Mouse (Mus musculus): ENCODE data around the gene Olfr1393. TPM values are rescaled to one million over a fixed set of nuclear protein-coding genes. Genes with fewer than 3 reads are reported as not detected.
A peak's percentile ranks its signal among the peaks of the same experiment; 100 is the strongest.

Olfr1393 gene
- not detected in 2 replicates for polyA plus RNA-seq (2015; fragmentation: Nextera tagmentation; extraction: Ambion mirVana)

DNA sequence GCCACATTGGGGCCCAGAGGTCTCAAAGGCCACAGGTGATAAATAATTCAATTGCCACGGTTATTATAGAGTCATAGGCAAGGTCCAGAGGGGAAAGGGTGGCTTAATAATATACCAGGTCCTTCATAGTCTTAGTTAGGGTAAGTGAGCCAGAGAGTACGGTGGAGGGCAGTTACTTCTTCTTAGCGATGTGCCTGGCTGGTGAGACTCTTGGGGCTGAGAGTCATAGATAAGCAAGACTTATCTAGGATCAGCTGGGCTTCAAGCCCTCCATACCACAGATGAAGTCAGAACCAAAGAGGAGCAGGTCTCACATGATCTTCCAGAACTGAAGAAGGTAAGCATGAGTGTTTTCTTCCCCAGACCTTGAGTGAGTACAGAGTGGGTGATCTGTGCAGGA, at the start of gene Olfr1393:
Gene Olfr1393, plus strand, starts transcription at position 83 of the 400 bp plus-strand sequence.
- H3K27me3 ChIP-seq (replicated peaks), result no peaks in the 10 kb centered on the region
- no peak within 1 kb of the TSS for H3K9ac ChIP-seq
- H3K9me3 ChIP-seq, result no peaks in the 10 kb centered on the region
- H3K36me3 ChIP-seq, result no peaks in the 10 kb centered on the region
- no peaks in the 10 kb centered on the region for H3K4me1 ChIP-seq
- no peak within 1 kb of the TSS for H3K27ac ChIP-seq
- H3K4me2 ChIP-seq, result no peak within 1 kb of the TSS
- no peak for ATAC-seq (ENCODE audit: insufficient read depth, low FRiP score, low read depth)
- 82% methylated on average over 3 of the region's 3 CpGs for WGBS
- H3K4me3 ChIP-seq (replicated peaks), result no peak within 1 kb of the TSS

DNA sequence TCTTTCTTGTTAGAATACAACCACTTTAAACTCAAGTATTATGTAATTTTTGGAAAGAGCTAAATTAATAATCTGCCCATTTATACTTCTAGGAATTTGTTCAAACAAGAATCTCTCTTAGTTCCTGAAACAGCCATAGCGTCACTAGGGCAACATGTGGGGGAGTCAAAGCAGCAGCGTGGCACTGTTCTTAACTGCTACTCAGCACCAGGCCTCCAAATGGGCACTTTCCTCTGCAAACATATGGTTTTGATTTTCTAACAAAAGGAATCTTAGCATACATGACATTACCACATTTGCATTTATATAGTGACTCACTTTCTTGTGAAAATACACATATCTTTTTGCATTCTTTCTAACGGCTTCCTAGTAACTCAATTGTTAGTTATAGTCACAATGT, 45.3 kb upstream of the Olfr1393 start:
- no peaks in the 10 kb centered on the region for H3K27me3 ChIP-seq (replicated peaks)
- no peak for ATAC-seq (ENCODE audit: insufficient read depth, low FRiP score, low read depth)
- H3K9me3 ChIP-seq, result no peaks in the 10 kb centered on the region
- H3K27ac ChIP-seq, result no peak overlapping the region
- WGBS, result 75% methylated on average over 3 of the region's 3 CpGs
- no peaks in the 10 kb centered on the region for H3K36me3 ChIP-seq
- no peak overlapping the region for H3K4me2 ChIP-seq
- no peaks in the 10 kb centered on the region for H3K4me1 ChIP-seq
- H3K9ac ChIP-seq, result no peak overlapping the region
- no peak overlapping the region for H3K4me3 ChIP-seq (replicated peaks)

DNA sequence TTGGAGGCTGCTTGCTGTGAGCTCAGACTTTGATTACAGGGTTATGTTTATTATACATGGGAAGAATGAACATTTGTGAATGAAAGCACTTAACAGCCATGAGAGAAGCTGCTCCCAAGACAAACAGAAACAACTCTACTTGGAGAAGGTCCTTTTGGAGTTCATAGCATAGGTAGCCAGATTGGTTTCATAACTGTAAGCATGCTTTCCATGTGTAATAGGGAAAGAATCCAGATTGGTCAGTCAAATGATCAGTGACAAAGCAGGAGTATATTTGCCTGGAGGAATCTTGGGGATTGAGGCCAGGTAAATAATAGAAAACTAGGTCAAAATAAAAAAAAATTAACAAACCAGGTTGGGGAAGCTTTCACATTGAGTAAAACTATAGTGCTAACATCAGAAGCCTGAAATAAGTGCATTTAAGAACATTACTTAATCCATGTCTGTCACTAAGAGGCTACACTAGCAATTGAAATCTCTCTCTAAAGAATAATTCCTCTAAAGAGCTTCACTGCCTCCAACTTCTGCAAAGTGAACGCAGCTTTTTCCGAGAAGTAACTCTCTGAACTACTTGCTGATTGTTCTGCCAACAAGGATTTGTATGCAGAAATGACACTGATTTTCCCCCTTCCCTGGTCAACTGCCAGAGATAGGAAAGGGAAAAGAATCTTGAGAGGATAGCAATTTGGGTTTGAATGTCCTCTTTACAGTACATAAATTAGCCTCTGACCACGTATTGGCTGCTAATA, 42.5 kb upstream of the Olfr1393 start:
- WGBS, result 61% methylated on average over 3 of the region's 3 CpGs
- H3K27me3 ChIP-seq (replicated peaks), result no peaks in the 10 kb centered on the region
- H3K4me1 ChIP-seq, result no peaks in the 10 kb centered on the region
- no peak for ATAC-seq (ENCODE audit: insufficient read depth, low FRiP score, low read depth)
- no peaks in the 10 kb centered on the region for H3K9me3 ChIP-seq
- H3K36me3 ChIP-seq, result no peaks in the 10 kb centered on the region
- H3K4me2 ChIP-seq, result no peak overlapping the region
- H3K9ac ChIP-seq, result no peak overlapping the region
- no peak overlapping the region for H3K4me3 ChIP-seq (replicated peaks)
- no peak overlapping the region for H3K27ac ChIP-seq

DNA sequence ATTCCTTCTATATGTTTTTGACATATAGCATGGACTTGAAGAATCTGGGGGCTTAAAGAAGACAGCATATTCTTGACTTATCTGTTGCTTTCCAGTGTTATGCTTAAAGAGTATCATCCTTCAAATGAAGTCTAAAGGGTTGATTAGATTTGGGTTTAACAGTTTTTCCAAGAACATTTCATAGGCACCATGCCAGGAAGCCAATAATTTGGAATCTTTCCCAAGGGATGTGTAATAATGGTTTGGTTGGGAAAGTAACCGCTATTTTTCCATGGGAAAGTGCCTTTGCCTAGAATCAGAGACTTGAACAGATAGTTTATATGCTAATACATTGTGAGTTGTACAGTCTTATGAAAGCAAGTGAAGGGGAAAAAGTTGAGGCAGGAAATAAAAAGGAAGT, 41.2 kb upstream of the Olfr1393 start:
- Histone ChIP-seq H3K27me3 (replicated peaks) (no peaks in the 10 kb centered on the region), H3K27ac (no peak overlapping the region), H3K4me3 (replicated peaks) (no peak overlapping the region), H3K36me3 (no peaks in the 10 kb centered on the region), H3K4me2 (no peak overlapping the region), H3K9ac (no peak overlapping the region), H3K9me3 (no peaks in the 10 kb centered on the region), H3K4me1 (no peaks in the 10 kb centered on the region)
- WGBS, result 56% methylated on average over 1 of the region's 1 CpGs
- ATAC-seq (ENCODE audit: insufficient read depth, low FRiP score, low read depth), result no peak

DNA sequence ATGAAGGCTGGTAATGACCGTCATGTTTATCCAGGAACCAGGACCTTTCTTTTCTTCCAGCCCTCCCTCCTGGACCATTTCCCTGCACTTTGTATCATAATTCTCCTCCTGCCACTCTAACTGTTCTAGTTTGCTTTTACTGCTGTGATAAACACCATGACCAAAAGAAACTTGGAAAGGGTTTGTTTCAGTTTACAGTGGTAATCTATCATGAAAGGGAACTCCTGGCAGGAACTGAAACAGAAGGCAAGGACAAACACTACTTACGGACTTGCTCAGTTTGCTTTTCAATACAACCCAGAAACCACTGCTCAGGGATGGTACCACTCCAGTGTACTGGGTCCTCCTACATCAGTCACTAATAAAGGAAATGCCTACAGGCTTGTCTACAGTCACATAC, 40.6 kb upstream of the Olfr1393 start:
- H3K4me3 ChIP-seq (replicated peaks), result no peak overlapping the region
- no peak overlapping the region for H3K4me2 ChIP-seq
- 28% methylated on average over 2 of the region's 2 CpGs for WGBS
- no peak for ATAC-seq (ENCODE audit: insufficient read depth, low FRiP score, low read depth)
- no peaks in the 10 kb centered on the region for H3K4me1 ChIP-seq
- H3K9me3 ChIP-seq, result no peaks in the 10 kb centered on the region
- no peak overlapping the region for H3K9ac ChIP-seq
- H3K27ac ChIP-seq, result no peak overlapping the region; the same call in 1 of the 2 replicates
- no peaks in the 10 kb centered on the region for H3K27me3 ChIP-seq (replicated peaks)
- no peaks in the 10 kb centered on the region for H3K36me3 ChIP-seq

DNA sequence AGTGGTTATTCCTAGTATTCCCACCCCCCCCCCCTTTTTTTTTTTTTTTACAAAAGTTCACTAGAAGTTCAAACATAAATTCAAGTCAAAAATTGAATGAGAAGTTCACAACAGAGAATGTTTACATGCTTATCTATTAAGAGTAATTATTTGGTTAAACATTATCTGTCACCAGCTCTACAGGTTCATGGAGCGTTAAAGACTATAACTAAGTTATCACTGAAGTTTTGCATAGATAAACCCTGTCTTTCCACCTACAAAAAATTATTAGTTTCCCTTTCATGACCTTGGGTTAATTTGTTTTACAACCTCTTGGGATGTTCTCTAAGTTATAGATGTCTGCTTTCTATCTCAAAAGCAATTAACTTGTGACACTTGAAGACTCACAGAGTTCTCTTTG, 37.8 kb upstream of the Olfr1393 start:
- no peak overlapping the region for H3K27ac ChIP-seq
- H3K9me3 ChIP-seq, result no peaks in the 10 kb centered on the region
- ATAC-seq (ENCODE audit: insufficient read depth, low FRiP score, low read depth), result no peak
- H3K36me3 ChIP-seq, result no peaks in the 10 kb centered on the region
- H3K9ac ChIP-seq, result no peak overlapping the region
- no peak overlapping the region for H3K4me2 ChIP-seq
- peaks cover 13% of the 10 kb centered on the region for H3K4me1 ChIP-seq
- H3K4me3 ChIP-seq (replicated peaks), result no peak overlapping the region
- 63% methylated on average over 1 of the region's 1 CpGs for WGBS
- H3K27me3 ChIP-seq (replicated peaks), result no peaks in the 10 kb centered on the region

DNA sequence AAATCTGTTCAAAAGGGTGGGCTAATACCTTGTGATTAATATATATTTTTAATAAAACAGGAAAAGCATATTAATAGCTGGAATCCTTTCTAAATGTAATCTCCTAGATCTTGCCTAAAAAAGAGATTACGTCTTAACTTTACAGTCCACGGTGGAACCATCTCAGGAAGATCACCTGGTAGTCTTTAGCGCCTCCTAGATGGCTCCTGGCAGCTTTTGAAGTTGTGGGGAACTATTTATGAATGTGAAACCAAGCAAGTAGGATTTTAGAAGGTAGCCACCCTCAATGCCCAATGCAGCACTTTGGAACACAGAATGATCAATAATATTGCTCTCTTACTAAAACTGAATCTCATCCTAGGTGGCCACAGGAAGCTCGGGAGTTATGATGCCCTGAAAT, 37.2 kb upstream of the Olfr1393 start:
- H3K4me3 ChIP-seq (replicated peaks), result no peak overlapping the region

DNA sequence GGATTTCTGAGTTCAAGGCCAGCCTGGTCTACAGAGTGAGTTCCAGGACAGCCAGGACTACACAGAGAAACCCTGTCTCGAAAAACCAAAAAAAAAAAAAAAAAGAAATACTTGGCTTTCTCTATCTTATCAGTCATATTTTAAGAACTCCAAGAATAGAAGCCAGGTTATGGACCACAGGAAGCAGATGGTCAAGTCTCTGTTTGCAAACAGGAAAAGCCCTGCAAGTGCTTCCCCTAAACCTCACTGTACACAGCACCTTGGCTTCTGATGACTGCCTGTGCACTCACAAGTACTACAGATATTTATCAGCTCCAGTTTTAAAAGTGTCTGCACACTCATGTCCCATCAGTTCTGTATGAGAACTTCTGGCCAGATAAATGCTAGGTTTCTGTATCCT, 36.6 kb upstream of the Olfr1393 start:
- Histone ChIP-seq H3K4me1 (peaks cover 14% of the 10 kb centered on the region), H3K36me3 (no peaks in the 10 kb centered on the region), H3K9me3 (no peaks in the 10 kb centered on the region), H3K4me3 (replicated peaks) (no peak overlapping the region), H3K4me2 (no peak overlapping the region), H3K27ac (no peak overlapping the region), H3K27me3 (replicated peaks) (no peaks in the 10 kb centered on the region), H3K9ac (no peak overlapping the region)
- 62% methylated on average over 1 of the region's 1 CpGs for WGBS
- ATAC-seq (ENCODE audit: insufficient read depth, low FRiP score, low read depth), result no peak

More for the DNA sequence above, 37.2 kb upstream of the Olfr1393 start:
- Histone ChIP-seq H3K4me1 (peaks cover 14% of the 10 kb centered on the region), H3K9ac (no peak overlapping the region), H3K27me3 (replicated peaks) (no peaks in the 10 kb centered on the region), H3K4me2 (no peak overlapping the region), H3K36me3 (no peaks in the 10 kb centered on the region), H3K9me3 (no peaks in the 10 kb centered on the region), H3K27ac (no peak overlapping the region)
- WGBS, result 78% methylated on average over 4 of the region's 4 CpGs
- ATAC-seq (ENCODE audit: insufficient read depth, low FRiP score, low read depth), result no peak

DNA sequence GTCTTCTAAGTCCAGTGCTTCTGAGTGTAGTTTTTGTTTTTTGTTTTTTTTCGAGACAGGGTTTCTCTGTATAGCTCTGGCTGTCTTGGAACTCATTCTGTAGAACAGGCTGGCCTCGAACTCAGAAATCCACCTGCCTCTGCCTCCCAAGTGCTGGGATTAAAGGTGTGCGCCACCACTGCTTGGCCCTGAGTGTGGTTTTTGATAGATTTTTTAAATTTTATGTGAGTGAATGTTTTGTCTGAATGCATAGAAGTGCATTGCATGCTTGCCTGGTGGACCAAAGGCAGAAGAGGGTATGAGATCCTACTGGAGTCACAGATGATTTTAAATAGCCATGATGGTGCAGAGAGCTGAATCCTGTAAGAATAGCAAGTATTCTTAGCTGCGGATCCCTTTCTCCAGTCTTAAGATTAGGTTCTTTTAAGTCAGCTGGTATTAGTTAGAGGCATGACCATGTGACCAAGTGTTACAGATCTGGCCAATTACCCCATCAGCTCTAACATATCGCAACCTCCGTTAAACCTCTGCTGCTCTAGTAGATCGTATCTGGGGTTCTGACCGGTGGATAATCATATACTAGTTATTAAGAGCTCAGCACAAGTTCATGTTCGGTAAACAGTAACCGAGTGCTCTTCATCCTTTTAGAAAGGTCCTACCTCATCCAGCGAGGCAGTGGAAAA, 35.0 kb upstream of the Olfr1393 start:
- ATAC-seq (ENCODE audit: insufficient read depth, low FRiP score, low read depth), result no peak
- Histone ChIP-seq H3K9me3 (no peaks in the 10 kb centered on the region), H3K27ac (peak overlapping the region; percentile 96), H3K9ac (no peak overlapping the region), H3K36me3 (no peaks in the 10 kb centered on the region), H3K4me1 (peaks cover 29% of the 10 kb centered on the region), H3K4me2 (peak overlapping the region; percentile 70), H3K4me3 (replicated peaks) (peak overlapping the region; percentile 61), H3K27me3 (replicated peaks) (no peaks in the 10 kb centered on the region)
- 22% methylated on average over 11 of the region's 11 CpGs for WGBS

DNA sequence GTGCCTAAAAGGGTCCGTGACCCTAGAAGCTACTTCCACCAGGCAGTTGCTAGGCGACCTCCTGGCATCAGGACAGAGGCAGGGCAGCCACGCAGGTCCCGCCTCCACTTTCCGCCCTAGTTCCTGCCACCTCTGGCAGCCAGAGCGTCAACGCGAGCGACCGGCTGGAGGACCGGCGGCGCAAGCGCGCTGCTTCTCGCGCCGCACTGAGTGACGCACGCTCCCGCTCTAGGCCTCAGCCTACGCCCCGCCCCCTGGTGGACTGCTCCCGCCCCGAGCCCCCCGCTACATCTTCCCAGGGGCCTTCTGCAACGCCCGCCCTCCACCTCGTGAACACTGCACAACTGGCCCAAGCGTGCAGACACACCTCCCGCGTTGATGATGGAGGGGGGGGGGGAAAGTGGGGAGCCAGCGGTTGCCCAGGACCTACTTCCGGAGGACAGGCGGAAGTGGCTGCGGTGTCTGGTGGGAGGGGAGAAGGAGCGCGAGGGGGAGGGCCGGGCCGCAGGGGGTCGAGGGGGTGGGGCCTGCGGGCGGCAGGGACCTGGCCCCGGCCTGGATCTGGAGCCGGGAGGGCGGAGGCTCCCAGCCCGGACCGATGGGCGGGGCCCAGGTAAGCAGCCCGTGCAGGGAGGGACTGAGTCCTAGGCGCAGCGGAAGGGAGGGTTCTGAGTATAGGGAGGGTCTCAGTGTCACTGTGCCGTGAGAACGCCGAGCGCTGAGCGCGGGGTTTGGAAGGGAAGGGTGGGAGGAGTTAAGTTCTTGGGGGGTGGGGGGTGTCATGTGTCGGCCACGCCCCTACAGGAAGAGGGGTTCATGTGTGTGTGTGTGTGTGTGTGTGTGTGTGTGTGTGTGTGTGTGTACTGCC, 34.1 kb upstream of the Olfr1393 start, which contains the start of gene Mgat1:
Gene Mgat1, plus strand, starts transcription at position 465 of the 868 bp plus-strand sequence.
- WGBS, result under 1% methylated on average over 50 of the region's 60 CpGs
- Histone ChIP-seq H3K9ac (no peak within 1 kb of the TSS), H3K4me3 (replicated peaks) (peak within 1 kb of the TSS; percentile 61), H3K36me3 (no peaks in the 10 kb centered on the region), H3K4me1 (peaks cover 38% of the 10 kb centered on the region), H3K4me2 (peak within 1 kb of the TSS; percentile 70), H3K27ac (peak within 1 kb of the TSS; percentile 96), H3K27me3 (replicated peaks) (no peaks in the 10 kb centered on the region), H3K9me3 (no peaks in the 10 kb centered on the region)
- ATAC-seq (ENCODE audit: insufficient read depth, low FRiP score, low read depth), result peak; percentile 94

DNA sequence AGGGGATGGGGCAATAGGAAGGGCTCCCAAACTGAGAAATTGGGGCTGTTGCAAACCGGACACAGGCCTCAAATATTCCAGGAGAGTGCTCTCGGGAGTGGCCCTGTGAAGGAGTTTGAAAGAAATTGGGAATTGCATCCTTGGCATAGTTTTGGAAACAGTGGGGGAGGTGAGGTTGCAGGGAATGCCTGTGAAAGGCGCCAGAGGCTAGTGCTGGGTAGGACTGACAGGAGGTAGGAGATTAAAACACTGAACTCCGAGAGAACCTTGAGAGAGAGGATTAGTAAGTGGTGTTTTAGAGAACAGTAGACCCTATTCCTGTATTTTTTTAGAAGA, 33.5 kb upstream of the Olfr1393 start:
- no peaks in the 10 kb centered on the region for H3K36me3 ChIP-seq
- H3K27me3 ChIP-seq (replicated peaks), result no peaks in the 10 kb centered on the region
- H3K9ac ChIP-seq, result no peak overlapping the region
- H3K4me1 ChIP-seq, result peaks cover 44% of the 10 kb centered on the region
- H3K27ac ChIP-seq, result peak overlapping the region; percentile 96
- peak overlapping the region; percentile 61 for H3K4me3 ChIP-seq (replicated peaks)
- ATAC-seq (ENCODE audit: insufficient read depth, low FRiP score, low read depth), result no peak
- 0% methylated on average over 4 of the region's 4 CpGs for WGBS
- H3K4me2 ChIP-seq, result peak overlapping the region; percentile 70
- no peaks in the 10 kb centered on the region for H3K9me3 ChIP-seq

DNA sequence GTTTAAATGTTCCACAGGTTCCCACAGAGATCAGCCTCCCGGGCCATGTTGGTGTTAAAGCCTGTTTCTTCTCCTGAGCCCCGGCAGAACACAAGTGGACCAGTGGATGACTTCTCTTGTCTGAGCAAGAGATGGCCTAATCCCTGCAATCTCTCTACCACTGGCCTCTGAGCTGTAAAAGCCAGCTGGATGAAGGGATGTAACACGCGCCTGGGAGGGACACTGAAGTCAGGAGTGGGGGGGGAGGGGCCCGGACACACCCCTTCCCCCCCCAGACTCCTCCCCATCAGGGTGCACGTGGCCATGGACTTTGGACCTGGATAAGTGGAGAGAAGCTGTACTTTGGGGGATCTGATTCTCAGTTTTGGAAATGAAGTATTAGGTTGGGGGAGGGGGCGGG, 32.9 kb upstream of the Olfr1393 start:
- H3K4me3 ChIP-seq (replicated peaks), result peak overlapping the region; percentile 61
- peaks cover 50% of the 10 kb centered on the region for H3K4me1 ChIP-seq
- peak overlapping the region; percentile 96 for H3K27ac ChIP-seq
- no peak for ATAC-seq (ENCODE audit: insufficient read depth, low FRiP score, low read depth)
- H3K27me3 ChIP-seq (replicated peaks), result no peaks in the 10 kb centered on the region
- WGBS, result 21% methylated on average over 7 of the region's 7 CpGs
- H3K4me2 ChIP-seq, result peak overlapping the region; percentile 70
- H3K9ac ChIP-seq, result no peak overlapping the region
- no peaks in the 10 kb centered on the region for H3K36me3 ChIP-seq
- no peaks in the 10 kb centered on the region for H3K9me3 ChIP-seq
